Mouse (Mus musculus) lung, postnatal 0 days (tissue): ENCODE measurements at regions not wholly inside any gene's neighbourhood (a gene's known extent, or its start where the extent isn't known, plus 50 kb on each side); places are given as distances from the start of the nearest gene placed in this dataset.
A peak's percentile ranks its signal among the peaks of the same experiment; 100 is the strongest.

Source experiments
- ATAC-seq: fragments of 200-750 bp; cut with Nextera tagmentation; 2 replicates; pipeline ENCODE4 v1.8.0; 2017; ENCODE audit warnings: moderate library complexity
- DNase-seq: peaks from one replicate; pipeline ENCODE4 v3.0.0-alpha.2; 2016; ENCODE audit warnings: low spot score
- H3K27ac ChIP-seq: fragments of 300-500 bp; sonication (generic); 2 replicates; pipeline ENCODE4 v1.5.1; 2014; ENCODE audit warnings: antibody characterized with exemption, mild to moderate bottlenecking, low read length, mixed read lengths
- H3K27me3 ChIP-seq: fragments of 300-500 bp; sonication (generic); replicated peaks from 2 replicates; pipeline ENCODE4 v1.6.1; 2014; ENCODE audit warnings: low read length, mixed read lengths; ENCODE audit not compliant: insufficient read depth
- H3K36me3 ChIP-seq: fragments of 300-500 bp; sonication (generic); 2 replicates; pipeline ENCODE4 v1.6.1; 2014; ENCODE audit warnings: low read length, mixed read lengths; ENCODE audit not compliant: insufficient read depth
- H3K4me1 ChIP-seq: fragments of 300-500 bp; sonication (generic); 2 replicates; pipeline ENCODE4 v1.6.1; 2014; ENCODE audit warnings: antibody characterized with exemption, low read depth, low read length, mixed read lengths; ENCODE audit not compliant: insufficient read depth
- H3K4me2 ChIP-seq: fragments of 300-500 bp; sonication (generic); replicated peaks from 2 replicates; pipeline ENCODE4 v1.6.1; 2014; ENCODE audit warnings: low read depth, mild to moderate bottlenecking, low read length, moderate library complexity, mixed read lengths
- H3K4me3 ChIP-seq: fragments of 300-500 bp; sonication (generic); 2 replicates; pipeline ENCODE4 v1.5.1; 2014; ENCODE audit warnings: low read depth, low read length
- H3K9ac ChIP-seq: fragments of 300-500 bp; sonication (generic); replicated peaks from 2 replicates; pipeline ENCODE4 v1.6.1; 2014; ENCODE audit warnings: low read depth, mild to moderate bottlenecking
- H3K9me3 ChIP-seq: fragments of 300-500 bp; sonication (generic); 2 replicates; pipeline ENCODE4 v1.6.1; 2016; ENCODE audit warnings: low read length, mixed read lengths
- CTCF ChIP-seq: IDR thresholded peaks from 2 replicates; pipeline ENCODE4 v1.5.1; 2016; ENCODE audit warnings: antibody characterized with exemption, mild to moderate bottlenecking
- EP300 ChIP-seq: IDR thresholded peaks from 2 replicates; pipeline ENCODE4 v1.6.1; 2016; ENCODE audit warnings: antibody characterized with exemption, mild to moderate bottlenecking, control low read depth
- WGBS: fragments of 180-500 bp; shearing (Covaris S2); extraction: QIAGEN DNeasy Blood & Tissue Kit; methylation state at CpG from one replicate; pipeline ENCODE4 v1.1.7; 2014; 5-methylcytosine and 5-hydroxymethylcytosine counted together

- Histone ChIP-seq H3K27ac (no peak overlapping the region), H3K27me3 (no peaks in the 10 kb centered on the region), H3K36me3 (no peaks in the 10 kb centered on the region), H3K4me1 (no peaks in the 10 kb centered on the region), H3K9ac (no peak overlapping the region), H3K4me3 (no peak overlapping the region), H3K9me3 (no peaks in the 10 kb centered on the region), H3K4me2 (no peak overlapping the region)
- DNase-seq (peak; percentile 47), ATAC-seq (no peak)
- WGBS = 58% methylated on average over 2 of the region's 2 CpGs
- no peak for TF ChIP-seq EP300
- TF ChIP-seq CTCF = no peak
Measured at GRCm38 (mm10) chr10:99919925-99920324, 95.5 kb upstream of the Kitl start.

- H3K9me3 ChIP-seq = no peaks in the 10 kb centered on the region
- WGBS = 83% methylated on average over 7 of the region's 7 CpGs
- ATAC-seq = no peak
Measured at GRCm38 (mm10) chr10:99918567-99919320, 96.7 kb upstream of the Kitl start.

GRCm38 (mm10) chr10:99913846-99914187 lies 101.6 kb upstream of the Kitl start:
- Histone ChIP-seq H3K27ac (peak overlapping the region; percentile 79; the same call in 1 of the 2 replicates), H3K27me3 (no peaks in the 10 kb centered on the region), H3K4me2 (peak overlapping the region; percentile 58), H3K9me3 (no peaks in the 10 kb centered on the region), H3K9ac (peak overlapping the region; percentile 51; the same call in 1 of the 2 replicates), H3K4me3 (peak overlapping the region; percentile 54), H3K36me3 (no peaks in the 10 kb centered on the region), H3K4me1 (no peaks in the 10 kb centered on the region)
- no peak for TF ChIP-seq CTCF
- no peak for TF ChIP-seq EP300
- no peak for DNase-seq
- 33% methylated on average over 4 of the region's 4 CpGs for WGBS
- ATAC-seq = no peak

More at GRCm38 (mm10) chr10:99918567-99919320, 96.7 kb upstream of the Kitl start:
- Histone ChIP-seq H3K9ac (no peak overlapping the region), H3K4me2 (no peak overlapping the region), H3K4me3 (no peak overlapping the region), H3K27ac (no peak overlapping the region), H3K36me3 (no peaks in the 10 kb centered on the region), H3K27me3 (no peaks in the 10 kb centered on the region), H3K4me1 (no peaks in the 10 kb centered on the region)
- TF ChIP-seq EP300 (no peak), CTCF (no peak)
- no peak for DNase-seq

GRCm38 (mm10) chr10:99913001-99913845 lies 102.2 kb upstream of the Kitl start:
- WGBS = 3% methylated on average over 20 of the region's 20 CpGs
- no peak for TF ChIP-seq EP300
- no peak for TF ChIP-seq CTCF
- Histone ChIP-seq H3K4me3 (peak overlapping the region; percentile 54), H3K9ac (peak overlapping the region; percentile 51), H3K27me3 (no peaks in the 10 kb centered on the region), H3K4me1 (no peaks in the 10 kb centered on the region), H3K27ac (peak overlapping the region; percentile 79), H3K36me3 (no peaks in the 10 kb centered on the region), H3K9me3 (no peaks in the 10 kb centered on the region), H3K4me2 (peak overlapping the region; percentile 58)
- DNase-seq (peak; percentile 65), ATAC-seq (peak; percentile 50)

- Histone ChIP-seq H3K4me3 (no peak overlapping the region), H3K4me2 (no peak overlapping the region), H3K9ac (no peak overlapping the region), H3K4me1 (no peaks in the 10 kb centered on the region), H3K27me3 (no peaks in the 10 kb centered on the region), H3K27ac (no peak overlapping the region), H3K9me3 (no peaks in the 10 kb centered on the region), H3K36me3 (no peaks in the 10 kb centered on the region)
- WGBS = 58% methylated on average over 4 of the region's 4 CpGs
- DNase-seq = no peak
- ATAC-seq = no peak
- TF ChIP-seq CTCF = no peak
- TF ChIP-seq EP300 = no peak
Measured at GRCm38 (mm10) chr10:99910011-99910723, 105.3 kb upstream of the Kitl start.

- ATAC-seq = no peak
Measured at GRCm38 (mm10) chr10:99908044-99908443, 107.4 kb upstream of the Kitl start.

More at GRCm38 (mm10) chr10:99908044-99908443, 107.4 kb upstream of the Kitl start:
- TF ChIP-seq CTCF = no peak
- no peak for TF ChIP-seq EP300
- Histone ChIP-seq H3K9ac (no peak overlapping the region), H3K4me1 (no peaks in the 10 kb centered on the region), H3K27me3 (no peaks in the 10 kb centered on the region), H3K4me2 (no peak overlapping the region), H3K27ac (no peak overlapping the region), H3K36me3 (no peaks in the 10 kb centered on the region), H3K9me3 (no peaks in the 10 kb centered on the region), H3K4me3 (no peak overlapping the region)
- DNase-seq = no peak
- WGBS = 81% methylated on average over 4 of the region's 4 CpGs
